Mouse (Mus musculus): ENCODE measurements around the gene Nedd9.

Gene Nedd9

GRCm38 (mm10) chr13:41456292-41457029 is 30.7 kb downstream of the Nedd9 start:
- ATAC-seq (ENCODE audit: low TSS enrichment): no peak

DNA sequence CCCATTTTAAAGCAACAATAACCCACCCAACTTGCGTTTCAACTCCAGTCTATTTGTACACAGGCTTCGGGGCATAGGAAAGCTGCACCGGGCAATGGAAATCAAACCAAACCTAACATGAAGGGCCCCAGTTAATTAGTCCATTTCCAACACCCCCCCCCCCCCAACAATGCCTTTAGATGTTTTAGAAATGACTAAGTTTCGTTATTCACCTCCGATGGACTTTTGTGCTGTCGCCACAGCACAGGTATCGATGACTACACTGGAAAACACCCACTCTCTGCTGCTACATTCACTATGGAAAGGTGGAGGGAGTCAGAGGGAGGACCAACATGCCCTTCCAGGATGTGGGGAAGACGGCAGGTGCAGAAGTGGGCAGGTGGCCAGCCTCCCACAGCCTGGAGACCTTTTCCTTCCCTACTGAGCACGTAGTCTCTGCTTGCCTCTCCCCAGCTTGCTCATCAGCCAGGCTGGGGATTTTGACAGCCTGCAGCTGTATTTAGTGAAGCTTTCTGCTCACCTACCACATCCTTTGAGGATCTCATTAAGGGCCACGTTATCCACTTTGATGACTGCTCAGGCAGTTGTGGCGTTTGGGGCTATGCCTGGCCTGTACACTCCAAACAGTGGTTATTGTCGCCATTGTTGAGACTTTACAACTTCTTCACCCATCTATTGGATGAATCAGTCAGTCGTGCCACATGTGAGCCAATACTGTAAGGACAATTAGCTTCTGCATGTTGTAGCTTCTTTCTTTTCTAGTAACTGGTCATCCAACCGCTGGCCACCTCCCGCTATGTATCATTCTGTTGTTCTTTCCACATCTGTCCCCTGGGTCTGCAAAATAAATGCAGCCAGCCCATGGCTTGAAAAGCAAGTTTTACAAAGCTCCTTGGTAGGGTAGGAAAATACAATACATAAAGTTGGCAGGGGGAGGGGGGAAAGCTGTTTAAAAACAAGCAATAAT is 33.7 kb downstream of the Nedd9 start:
- ATAC-seq (ENCODE audit: low TSS enrichment): no peak

DNA sequence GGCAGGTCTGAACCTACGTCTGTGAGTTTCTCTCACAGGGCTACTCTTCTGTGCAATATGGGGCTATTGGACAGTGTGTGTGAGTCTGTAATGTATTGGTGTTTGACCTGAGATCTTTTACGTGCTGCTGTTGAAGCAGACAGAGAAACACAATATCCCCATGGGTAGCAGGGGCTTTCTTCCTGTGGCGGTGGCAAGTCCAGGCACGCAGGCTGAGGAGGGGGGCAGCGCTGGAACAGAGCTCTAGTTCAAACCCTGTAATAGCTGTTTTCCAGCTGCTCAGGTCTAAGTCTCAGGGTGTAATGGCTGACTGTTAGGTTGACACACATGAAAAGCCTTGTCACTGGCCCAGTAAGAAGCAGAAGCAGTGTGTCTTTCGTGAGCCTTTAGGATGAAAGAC is 36.3 kb downstream of the Nedd9 start:
- ATAC-seq (ENCODE audit: low TSS enrichment): no peak

DNA sequence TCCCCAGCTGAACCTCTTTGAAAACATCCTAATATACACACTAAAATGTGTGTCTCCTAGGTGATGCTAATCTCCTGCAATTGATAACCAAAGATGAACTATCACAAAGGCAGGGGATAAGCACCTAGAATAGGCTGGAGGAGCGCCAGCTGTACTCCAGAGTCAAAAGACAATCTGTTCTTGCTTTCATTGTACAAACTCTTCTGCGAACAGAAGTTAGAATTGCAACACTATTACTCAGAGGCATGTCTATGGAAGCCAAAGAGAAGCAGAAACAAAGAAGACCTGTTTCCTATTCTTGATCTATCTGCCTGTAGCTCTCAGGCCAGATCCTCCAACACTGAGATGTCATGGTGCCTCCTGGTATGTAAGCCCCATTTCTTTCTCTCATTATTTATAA is 38.0 kb downstream of the Nedd9 start:
- ATAC-seq (ENCODE audit: low TSS enrichment): no peak

GRCm38 (mm10) chr13:41447209-41447608 is 40.0 kb downstream of the Nedd9 start:
- ATAC-seq (ENCODE audit: low TSS enrichment): no peak

- ATAC-seq (ENCODE audit: low TSS enrichment): peak; percentile 29
Observed at GRCm38 (mm10) chr13:41446591-41446990, 40.6 kb downstream of the Nedd9 start.

- peak; percentile 62 for ATAC-seq (ENCODE audit: low TSS enrichment)
Observed at GRCm38 (mm10) chr13:41445067-41445808, 41.9 kb downstream of the Nedd9 start.

DNA sequence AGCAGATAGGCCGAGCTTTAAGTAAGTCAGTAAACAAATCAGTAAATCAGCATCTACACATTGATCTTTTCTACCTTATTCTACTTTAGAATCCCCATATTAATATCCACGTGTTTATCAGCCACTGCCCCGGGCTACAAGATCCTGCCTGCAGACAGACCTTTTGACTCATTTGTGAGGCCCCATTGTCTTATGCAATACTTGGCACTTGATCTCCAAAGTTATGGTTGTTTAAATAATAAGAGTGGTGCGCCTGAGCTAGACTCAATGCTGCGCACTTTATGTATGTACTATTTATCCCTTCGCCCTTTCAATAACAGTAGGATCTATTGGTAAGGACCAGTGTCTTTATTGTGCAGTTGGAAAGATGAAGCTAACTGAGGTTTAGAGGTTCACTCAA is 42.9 kb downstream of the Nedd9 start:
- ATAC-seq (ENCODE audit: low TSS enrichment): no peak

GRCm38 (mm10) chr13:41442145-41442544 is 45.0 kb downstream of the Nedd9 start:
- no peak for ATAC-seq (ENCODE audit: low TSS enrichment)

DNA sequence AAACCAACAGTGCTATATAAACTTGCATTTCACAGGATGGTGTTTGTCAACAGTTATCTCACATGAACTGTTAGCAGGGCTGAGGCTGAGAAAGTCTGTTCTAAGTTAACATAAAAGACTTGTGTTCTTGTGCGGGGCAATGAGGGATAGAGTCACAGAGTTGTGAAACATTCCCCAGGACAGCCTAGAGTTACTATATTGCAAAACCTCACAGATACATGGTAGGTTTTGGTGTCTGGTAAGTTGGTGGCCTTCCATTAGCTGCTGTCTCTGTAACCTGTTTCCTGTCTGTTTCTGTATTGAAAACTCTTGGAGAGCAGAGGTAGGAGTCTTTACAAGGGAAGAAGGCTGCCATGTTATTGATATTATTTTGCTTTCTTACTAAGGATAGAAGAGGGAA is 47.0 kb downstream of the Nedd9 start:
- ATAC-seq (ENCODE audit: low TSS enrichment): no peak

DNA sequence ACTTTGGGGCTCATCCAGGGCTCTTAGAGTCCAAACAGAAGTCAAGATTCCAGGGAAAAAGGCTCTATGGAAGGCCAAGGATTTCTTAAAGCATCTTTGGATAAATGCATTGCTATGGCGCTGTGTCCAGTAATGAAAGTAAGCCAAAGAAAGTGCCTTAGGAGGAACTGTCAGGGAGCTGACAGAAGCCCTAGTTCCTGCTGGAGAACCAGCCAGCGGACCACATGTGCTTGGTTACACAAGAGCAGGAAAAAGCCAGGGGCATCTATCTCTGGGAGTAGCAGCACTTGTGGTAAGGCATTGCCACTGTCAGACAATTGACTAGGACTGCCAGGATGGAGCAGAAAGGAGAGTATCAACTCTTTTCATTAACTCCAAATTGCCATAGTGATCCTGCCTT is 49.8 kb downstream of the Nedd9 start:
- no peak for ATAC-seq (ENCODE audit: low TSS enrichment)

DNA sequence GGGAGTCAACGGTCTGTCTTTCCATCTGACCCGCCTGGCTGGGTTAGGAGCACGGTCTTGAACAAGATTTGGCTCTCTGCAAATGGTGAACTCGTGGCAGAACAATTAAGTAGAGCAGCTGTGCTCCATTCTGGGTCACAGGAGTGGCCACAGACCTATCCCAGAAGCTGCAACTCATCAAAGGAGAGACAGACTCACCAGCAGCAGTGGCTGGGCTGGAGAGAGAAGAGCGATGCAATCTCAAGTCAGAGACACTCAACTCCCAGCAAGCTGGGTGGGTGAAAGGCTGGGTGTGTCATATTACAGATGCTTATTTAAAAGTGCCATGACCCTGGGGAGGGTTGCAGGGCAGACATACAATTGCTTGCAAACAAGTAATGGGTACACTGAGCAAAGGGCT is 50.4 kb downstream of the Nedd9 start:
- no peak for ATAC-seq (ENCODE audit: low TSS enrichment)

- ATAC-seq (ENCODE audit: low TSS enrichment): no peak
Observed at GRCm38 (mm10) chr13:41433201-41433600, 54.0 kb downstream of the Nedd9 start.

DNA sequence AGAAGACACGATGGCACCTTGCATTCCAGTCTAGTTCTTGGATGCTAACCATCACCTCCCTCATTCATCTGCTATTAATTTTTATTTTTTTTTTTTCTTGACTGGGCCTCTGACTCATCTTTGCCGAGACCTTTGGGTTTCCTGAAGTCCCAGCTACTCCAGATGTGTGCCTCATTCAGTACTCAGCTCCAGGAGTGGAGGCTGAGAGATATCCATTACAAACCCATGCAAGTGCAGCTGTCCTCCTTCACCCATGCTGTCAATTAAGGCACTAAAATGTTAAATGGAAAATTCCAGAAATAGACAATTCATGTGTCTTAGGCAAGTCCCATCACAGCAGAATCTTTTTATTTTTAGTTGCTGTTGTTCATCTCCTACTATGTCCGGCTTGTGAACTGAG is 55.4 kb downstream of the Nedd9 start:
- ATAC-seq (ENCODE audit: low TSS enrichment): no peak

- no peak for ATAC-seq (ENCODE audit: low TSS enrichment)
Observed at GRCm38 (mm10) chr13:41427046-41427445, 60.1 kb downstream of the Nedd9 start.

DNA sequence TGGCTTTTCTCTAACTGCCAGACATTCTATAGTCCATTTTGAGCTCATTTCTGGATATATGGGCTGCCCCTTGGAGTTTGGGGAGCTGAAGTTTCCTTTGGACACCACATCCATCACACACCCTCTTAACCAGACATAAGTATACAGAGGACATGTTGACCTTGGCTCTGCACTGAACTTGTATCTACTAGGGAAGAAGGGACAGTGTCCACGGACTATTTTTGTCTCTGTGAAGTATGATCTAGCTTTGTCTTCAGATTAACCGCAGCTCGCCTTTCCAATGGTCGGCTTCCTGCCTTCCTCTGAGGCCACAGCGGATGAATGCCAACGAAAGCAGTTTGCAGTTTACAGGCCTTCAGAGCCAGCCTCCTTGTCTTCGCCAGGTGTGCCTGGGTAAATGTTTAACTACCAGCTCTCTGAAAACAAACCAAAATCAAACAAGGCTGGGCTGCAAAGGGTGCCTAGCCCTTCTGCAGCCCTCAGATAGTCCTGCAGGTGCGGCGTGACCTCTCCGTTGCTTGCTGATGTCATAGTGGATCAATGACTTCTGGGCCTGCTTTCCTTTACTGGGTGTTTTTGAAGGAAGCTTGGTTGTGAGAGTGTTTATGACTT is 63.6 kb downstream of the Nedd9 start:
- no peak for ATAC-seq (ENCODE audit: low TSS enrichment)

DNA sequence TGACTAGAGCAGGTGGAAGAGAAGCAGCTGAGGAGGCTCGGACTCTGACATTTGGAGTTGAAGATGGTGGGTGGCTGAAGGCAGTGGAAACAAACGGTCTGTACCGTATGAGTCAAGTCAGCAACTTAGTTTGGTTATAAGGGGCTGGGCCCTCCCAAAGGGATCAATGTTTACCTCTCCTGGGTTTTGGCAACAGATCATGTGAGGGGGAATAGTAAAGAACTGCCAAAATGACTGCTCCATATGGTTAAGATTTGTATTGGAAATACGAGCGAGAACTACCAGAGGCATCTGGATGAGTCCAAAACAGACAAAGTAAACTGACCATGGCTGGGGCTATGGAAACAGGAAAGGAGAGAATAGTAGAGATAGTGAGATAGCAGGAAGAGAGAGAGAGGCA is 64.6 kb downstream of the Nedd9 start:
- ATAC-seq (ENCODE audit: low TSS enrichment): peak; percentile 71; the same call in 1 of the 2 replicates

GRCm38 (mm10) chr13:41420376-41420775 is 66.8 kb downstream of the Nedd9 start:
- ATAC-seq (ENCODE audit: low TSS enrichment): no peak

- no peak for ATAC-seq (ENCODE audit: low TSS enrichment)
Observed at GRCm38 (mm10) chr13:41418198-41418869, 68.8 kb downstream of the Nedd9 start.

- ATAC-seq (ENCODE audit: low TSS enrichment): no peak
Observed at GRCm38 (mm10) chr13:41416065-41417016, 70.8 kb downstream of the Nedd9 start.
